Mouse (Mus musculus) A20 (cell line): ENCODE measurements around the gene AI593442.

Experiments used
- DNase-seq: peaks from one replicate; pipeline ENCODE4 v3.0.0-alpha.2; 2011; ENCODE audit warnings: low read depth, low spot score

Gene AI593442

GRCm38 (mm10) chr9:52679362-52679947 lies at the start of gene AI593442:
TSS of gene AI593442 (minus strand) at chr9:52679780.
- no peak for DNase-seq

- no peak for DNase-seq
Measured at GRCm38 (mm10) chr9:52728806-52729205, 49.2 kb upstream of the AI593442 start.

GRCm38 (mm10) chr9:52722626-52723025 lies 43.0 kb upstream of the AI593442 start:
- no peak for DNase-seq

GRCm38 (mm10) chr9:52719562-52719961 lies 40.0 kb upstream of the AI593442 start:
- no peak for DNase-seq

DNA sequence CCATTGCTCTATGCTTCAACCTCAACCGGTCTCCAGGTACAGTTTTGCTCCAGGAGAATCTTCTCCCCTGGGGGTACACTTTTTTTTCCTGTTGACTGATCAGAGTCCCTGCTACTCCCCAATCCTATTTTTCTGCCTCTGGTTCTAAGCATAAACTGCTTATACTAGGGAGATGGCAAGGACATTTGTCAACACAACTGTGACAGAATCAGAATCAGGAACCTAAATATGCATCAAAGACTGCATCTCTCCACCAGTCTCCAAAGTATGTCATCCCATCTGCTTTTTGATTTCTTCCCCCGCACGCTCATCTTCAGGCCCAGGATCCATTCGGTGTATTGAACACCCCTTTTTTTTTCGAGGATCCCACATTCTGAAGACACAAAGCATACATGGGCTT lies 456 bp upstream of the AI593442 start:
- no peak for DNase-seq

DNA sequence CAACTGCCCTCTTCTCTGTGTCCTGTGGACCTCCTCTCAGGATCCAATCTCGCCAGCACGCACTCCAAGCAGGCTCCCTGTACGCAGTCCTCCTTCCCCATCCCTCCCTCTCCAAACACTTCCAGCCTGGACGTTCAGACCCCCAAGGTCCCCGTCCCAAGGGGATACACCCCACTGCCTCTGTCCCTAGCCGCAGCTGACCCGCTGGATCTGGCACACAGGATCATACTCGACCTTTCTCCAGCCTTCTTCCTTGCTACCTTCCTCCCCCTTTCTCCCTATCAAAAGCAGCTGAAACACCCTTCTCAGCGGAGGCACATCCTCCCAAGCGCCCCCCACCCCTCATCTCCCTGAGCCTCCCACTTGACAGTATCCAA lies 753 bp downstream of the AI593442 start:
- no peak for DNase-seq

DNA sequence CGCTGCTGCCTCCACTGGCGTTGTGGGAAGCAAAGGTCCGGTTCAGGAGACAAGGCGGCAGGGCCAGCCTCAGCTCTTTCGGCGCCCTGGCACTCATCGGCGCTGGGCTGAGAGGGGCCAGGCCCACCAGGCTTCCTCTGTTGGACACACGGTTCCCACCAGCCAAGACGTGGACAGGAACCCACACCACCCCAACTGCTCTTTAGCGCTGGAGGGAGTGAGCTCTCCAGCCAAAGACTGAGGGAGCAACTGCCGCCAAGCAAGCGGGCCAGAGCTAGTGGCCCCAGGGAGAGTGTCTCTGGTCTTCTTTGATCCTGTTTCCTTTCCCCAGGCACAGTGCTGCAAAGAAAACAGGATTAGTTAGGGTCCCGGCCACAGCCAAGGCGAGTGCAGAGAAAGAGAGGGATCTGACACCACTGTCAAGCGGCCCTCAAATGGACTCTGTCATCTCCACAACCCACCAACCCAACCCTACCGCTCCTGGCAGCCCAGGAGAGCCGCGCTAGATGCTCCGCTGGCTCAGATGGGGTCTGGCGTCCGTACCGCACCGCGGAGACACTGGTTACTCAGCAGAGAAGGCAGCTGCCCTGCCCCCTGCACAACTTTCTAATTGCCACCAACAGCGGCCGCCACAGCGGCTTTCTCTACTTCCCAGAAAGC lies 1.3 kb downstream of the AI593442 start:
- DNase-seq, result no peak

DNA sequence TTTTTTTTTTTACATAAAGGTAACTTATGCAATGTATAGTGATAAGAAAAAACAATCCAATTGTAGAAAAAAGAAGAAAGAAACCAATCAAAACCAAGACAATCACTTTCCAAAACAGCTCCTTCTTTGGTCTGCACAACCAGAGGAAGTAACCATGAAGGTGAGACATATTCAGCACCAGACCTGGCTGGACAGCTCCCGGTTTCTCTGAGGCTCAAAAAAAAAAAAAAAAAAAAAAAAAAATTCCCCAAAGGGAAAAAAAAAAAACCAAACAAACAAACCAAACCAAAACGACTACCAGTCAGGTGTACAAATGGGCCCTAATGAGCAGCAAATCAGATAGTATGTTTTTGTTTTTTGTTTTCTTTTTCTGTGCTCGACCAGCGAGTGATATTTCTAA lies 3.0 kb downstream of the AI593442 start:
- peak; percentile 25 for DNase-seq

DNA sequence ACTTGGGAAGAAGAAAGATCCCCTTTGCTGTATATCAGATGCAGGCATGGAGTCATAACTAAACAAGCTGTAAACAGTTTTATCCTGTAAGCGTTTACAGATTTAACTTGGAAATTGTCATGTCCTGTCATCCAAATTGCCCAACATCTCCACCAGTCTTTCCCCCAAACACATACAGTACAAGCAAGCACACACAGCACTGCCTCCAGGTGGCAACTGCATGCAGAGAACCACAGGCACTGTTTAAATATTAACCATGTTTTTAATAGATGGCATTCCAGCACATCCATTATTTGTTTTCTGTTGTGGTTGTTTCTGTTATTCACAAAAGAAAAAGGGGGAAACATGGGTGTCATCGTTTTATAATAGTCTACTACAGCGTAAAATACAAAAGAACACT lies 3.6 kb downstream of the AI593442 start:
- DNase-seq, result no peak

DNA sequence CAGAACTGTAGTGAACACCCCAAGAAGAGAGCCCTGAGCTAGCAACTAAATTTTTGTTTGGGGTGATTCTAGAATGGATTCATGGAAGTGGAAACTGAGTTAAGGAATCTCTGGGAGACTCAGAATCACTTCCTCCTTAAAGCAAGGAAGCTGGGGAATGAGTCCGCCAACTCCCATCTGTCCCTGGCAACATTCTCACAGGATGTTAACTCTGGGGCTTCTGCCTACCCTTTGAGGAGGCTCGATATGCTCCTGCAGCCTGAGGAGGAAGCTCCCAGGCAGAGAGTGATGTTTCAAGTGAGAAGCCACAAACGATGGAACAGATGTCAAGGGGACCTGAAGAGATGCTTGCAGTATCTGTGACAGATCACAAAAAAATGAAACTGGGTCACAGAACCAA lies 18.2 kb downstream of the AI593442 start:
- DNase-seq, result no peak

DNA sequence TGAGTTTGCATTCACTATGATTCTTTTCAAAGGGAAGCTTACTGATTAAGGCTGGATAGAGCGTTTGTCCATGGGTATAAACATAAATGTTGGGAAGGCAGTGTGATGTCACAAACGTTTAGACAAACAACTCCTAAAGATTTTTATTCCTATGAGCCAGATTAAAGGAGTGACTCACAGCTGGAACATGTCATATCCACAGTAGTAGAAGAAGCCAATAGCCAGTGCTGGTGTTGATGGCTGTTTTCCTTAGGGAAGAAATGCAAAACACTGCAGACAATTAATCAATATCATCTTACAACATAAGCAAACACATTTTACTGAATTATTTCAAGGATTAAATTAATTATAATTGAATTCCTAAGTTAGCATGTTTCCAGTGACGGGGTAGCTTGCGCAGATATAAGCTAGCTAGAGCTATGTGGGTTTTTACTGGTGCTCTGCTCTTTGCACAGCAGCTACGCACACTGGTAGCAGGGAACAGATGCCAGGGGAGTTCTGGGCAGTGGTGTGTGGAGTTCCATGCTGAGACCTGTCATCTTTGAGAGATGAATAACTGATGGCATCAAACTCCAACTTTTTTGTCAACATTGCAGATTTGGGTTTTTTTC lies 29.1 kb downstream of the AI593442 start:
- DNase-seq, result no peak

GRCm38 (mm10) chr9:52645312-52645711 lies 34.3 kb downstream of the AI593442 start:
- no peak for DNase-seq

DNA sequence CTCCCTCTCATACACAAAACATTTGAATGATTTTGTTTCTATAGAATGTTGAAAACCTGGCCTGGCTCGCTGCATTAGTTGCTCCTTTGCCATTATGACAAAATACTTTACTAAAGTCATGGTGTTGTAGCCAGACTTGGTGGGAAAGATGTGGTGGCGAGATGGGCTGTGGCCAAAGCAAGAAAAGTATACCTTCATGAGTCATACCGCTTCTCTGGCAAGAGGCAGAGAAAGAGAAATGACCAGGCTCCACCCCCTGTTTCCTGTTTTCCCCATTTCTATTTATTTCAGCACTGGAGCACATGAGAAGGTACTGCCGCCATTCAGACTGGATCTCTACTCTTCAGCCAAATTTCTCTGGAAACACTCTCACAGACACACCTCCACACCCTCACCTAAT lies 35.0 kb downstream of the AI593442 start:
- DNase-seq, result no peak

DNA sequence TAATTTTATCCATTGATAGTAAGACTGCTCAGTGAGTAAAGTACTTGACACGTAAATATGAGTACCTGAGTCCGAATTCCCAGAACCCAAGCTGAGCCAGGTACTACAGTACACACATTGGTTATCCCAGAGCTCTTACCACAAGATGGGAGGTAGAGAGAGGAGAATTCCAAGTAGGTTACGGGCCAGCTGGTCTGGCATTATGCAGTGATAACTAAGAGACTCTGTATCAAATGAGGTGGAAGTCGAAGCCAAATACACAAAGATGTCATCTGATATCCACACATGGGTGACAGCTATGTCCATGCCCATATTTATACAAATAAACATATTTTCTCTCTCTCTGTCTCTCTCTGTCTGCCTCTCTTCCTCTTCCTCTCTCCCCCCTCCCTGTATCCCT lies 35.4 kb downstream of the AI593442 start:
- no peak for DNase-seq

GRCm38 (mm10) chr9:52635991-52636390 lies 43.6 kb downstream of the AI593442 start:
- DNase-seq, result no peak

- DNase-seq, result no peak
Measured at GRCm38 (mm10) chr9:52623926-52624325, 55.7 kb downstream of the AI593442 start.
